Mouse (Mus musculus) liver, adult 2 months (tissue): ENCODE data around the gene Ndc1.
A peak's percentile ranks its signal among the peaks of the same experiment; 100 is the strongest.

Experiments used
- CTCF ChIP-seq: fragments of 200-500 bp; IDR thresholded peaks from 2 replicates; pipeline ENCODE4 v1.5.1; 2011; ENCODE audit warnings: low read depth, low read length, control low read depth
- POLR2A ChIP-seq: fragments of 200-500 bp; IDR thresholded peaks from 2 replicates; pipeline ENCODE4 v1.6.1; 2011; ENCODE audit warnings: low read length, control low read depth; ENCODE audit not compliant: insufficient read depth; ENCODE audit errors: extremely low read depth

DNA sequence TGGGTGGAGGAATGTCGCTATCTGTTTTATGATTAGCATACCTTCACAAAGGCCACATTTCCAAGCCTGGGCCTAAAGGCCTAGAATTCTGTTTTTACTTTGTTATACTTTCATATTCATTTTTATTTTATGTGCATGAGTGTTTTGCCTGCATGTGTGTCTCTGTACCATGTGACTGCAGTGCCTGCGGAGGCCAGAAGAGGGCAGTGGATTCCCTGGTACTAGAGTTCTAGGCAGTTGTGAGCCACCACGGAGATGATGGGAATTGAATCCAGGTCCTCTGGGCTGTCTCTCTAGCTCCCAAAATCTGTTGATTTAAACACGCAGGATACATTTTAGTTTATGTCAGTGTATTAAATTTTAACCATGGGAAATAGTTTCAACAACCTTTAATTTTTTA, 34.1 kb upstream of the Ndc1 start:
- peak; percentile 51 for TF ChIP-seq CTCF
- no peak for TF ChIP-seq POLR2A
